Mouse (Mus musculus) heart, postnatal 4 days (tissue): Measurements from ENCODE around the gene Mtrf1l. TPM values are rescaled to one million over a fixed set of nuclear protein-coding genes. Genes with fewer than 3 reads are reported as not detected.

Source experiments
- DNase-seq: peaks from one replicate; pipeline ENCODE4 v3.0.0; 2021
- total RNA-seq, 2 experiments: library from RNA; stranded (reverse); gene quantifications; 2 replicates each; pipeline ENCODE4 v1.2.3; 2021

Gene Mtrf1l
- total RNA-seq, result 10 to 100 TPM in 1 of 2 experiments, 1 to 10 TPM in 1; 7.9 to 10.9 TPM

- peak; percentile 99 for DNase-seq
These were observed at the start of gene Mtrf1l for GRCm38 (mm10) chr10:5823740-5824491. TSS of gene Mtrf1l (minus strand) at chr10:5823910.

GRCm38 (mm10) chr10:5871081-5871480, 47.4 kb upstream of the Mtrf1l start:
- no peak for DNase-seq

- DNase-seq, result no peak
These were observed 44.4 kb upstream of the Mtrf1l start for GRCm38 (mm10) chr10:5867981-5868552.

GRCm38 (mm10) chr10:5865996-5866395, 42.3 kb upstream of the Mtrf1l start:
- no peak for DNase-seq

GRCm38 (mm10) chr10:5862669-5863068, 39.0 kb upstream of the Mtrf1l start:
- DNase-seq, result no peak

- DNase-seq, result no peak
These were observed 37.1 kb upstream of the Mtrf1l start for GRCm38 (mm10) chr10:5860849-5861248.

- no peak for DNase-seq
These were observed 36.0 kb upstream of the Mtrf1l start for GRCm38 (mm10) chr10:5859729-5860128.

GRCm38 (mm10) chr10:5857996-5858549, 34.4 kb upstream of the Mtrf1l start:
- DNase-seq, result no peak

- DNase-seq, result no peak
These were observed 29.7 kb upstream of the Mtrf1l start for GRCm38 (mm10) chr10:5853290-5853868.

GRCm38 (mm10) chr10:5846939-5847338, 23.2 kb upstream of the Mtrf1l start:
- no peak for DNase-seq

GRCm38 (mm10) chr10:5841369-5841768, 17.7 kb upstream of the Mtrf1l start:
- DNase-seq, result peak; percentile 63

GRCm38 (mm10) chr10:5826336-5827025, 2.8 kb upstream of the Mtrf1l start:
- DNase-seq, result no peak

- peak; percentile 41 for DNase-seq
These were observed 1.1 kb upstream of the Mtrf1l start for GRCm38 (mm10) chr10:5824779-5825178.

GRCm38 (mm10) chr10:5823291-5823739, 395 bp downstream of the Mtrf1l start:
- DNase-seq, result no peak

GRCm38 (mm10) chr10:5818772-5819171, 4.9 kb downstream of the Mtrf1l start:
- DNase-seq, result no peak

- no peak for DNase-seq
These were observed 7.7 kb downstream of the Mtrf1l start for GRCm38 (mm10) chr10:5815968-5816367.

GRCm38 (mm10) chr10:5813724-5814123, 10.0 kb downstream of the Mtrf1l start:
- DNase-seq, result no peak

GRCm38 (mm10) chr10:5807683-5808082, 16.0 kb downstream of the Mtrf1l start:
- DNase-seq, result no peak

GRCm38 (mm10) chr10:5806996-5807395, 16.7 kb downstream of the Mtrf1l start:
- DNase-seq, result no peak

GRCm38 (mm10) chr10:5806416-5806815, 17.3 kb downstream of the Mtrf1l start:
- DNase-seq, result peak; percentile 15

GRCm38 (mm10) chr10:5805731-5806307, 17.9 kb downstream of the Mtrf1l start:
- DNase-seq, result peak; percentile 98

- DNase-seq, result peak; percentile 98
These were observed 18.4 kb downstream of the Mtrf1l start, which contains the start of gene Fbxo5 for GRCm38 (mm10) chr10:5805243-5805730. TSS of gene Fbxo5 (minus strand) at chr10:5805600.
